Mouse (Mus musculus): ENCODE data around the gene P2ry14. TPM values are rescaled to one million over a fixed set of nuclear protein-coding genes. Genes with fewer than 3 reads are reported as not detected.

The P2ry14 gene
- polyA plus RNA-seq (2015; fragmentation: Nextera tagmentation; extraction: Ambion mirVana), result 8.8 and 8.9 TPM in 2 replicates

DNA sequence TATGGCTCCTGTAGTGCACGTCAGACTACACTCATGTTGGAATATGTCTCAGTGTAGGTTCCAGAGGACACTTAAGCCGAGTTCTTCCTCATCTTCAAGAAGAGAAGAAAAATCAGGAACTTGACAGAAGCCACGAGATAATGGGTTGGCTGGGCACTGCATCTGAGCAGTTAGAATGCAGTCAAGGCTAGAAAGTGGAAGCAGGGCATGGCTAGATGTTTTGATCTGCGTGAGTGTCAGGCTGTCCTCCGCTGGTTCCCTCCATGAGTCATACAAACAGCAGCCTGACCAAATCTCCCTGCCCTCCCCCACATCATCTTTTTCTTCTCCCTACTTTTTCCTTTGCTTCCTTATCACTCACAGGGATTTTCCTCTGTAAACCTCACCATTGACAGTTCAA is at the start of gene P2ry14:
Gene P2ry14 (minus strand): TSS at position 195 of the 400 bp plus-strand sequence.
- no peak for ATAC-seq (replicated peaks; ENCODE audit: low FRiP score, low read depth)
- no peak for DNase-seq (ENCODE audit: low spot score)
- 75% methylated on average over 5 of the region's 5 CpGs for WGBS

DNA sequence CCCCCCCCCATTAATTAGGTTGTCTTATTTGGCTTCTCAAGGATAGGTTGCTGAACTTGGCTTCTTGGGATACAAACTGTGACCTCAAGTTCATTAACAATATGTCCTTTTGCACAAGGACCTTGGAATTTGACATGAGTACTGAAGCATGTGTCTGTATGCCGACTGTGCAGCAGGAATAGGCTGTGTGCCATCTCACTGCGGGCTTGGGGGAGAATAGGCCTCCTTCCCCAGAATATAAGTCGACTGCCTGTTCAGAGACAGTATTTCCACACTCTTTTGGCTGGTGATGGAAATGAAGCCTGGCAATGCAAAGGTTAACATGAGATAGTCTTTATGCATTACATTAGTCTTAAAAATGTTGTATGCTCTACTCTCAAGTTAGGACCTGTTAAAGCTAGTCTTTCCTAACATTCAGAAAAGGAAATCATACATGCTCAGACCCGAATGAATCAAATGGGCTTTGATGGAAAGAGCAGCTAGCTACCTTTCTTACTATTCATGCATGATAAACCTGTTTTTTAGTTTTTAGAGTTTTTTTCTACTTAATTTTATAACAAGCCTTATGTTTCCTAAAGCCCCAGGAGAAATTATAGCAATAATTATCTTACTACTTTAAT is 44.0 kb upstream of the P2ry14 start:
- no peak overlapping the region for H3K9ac ChIP-seq (ENCODE audit: low read depth, low read length)
- no peaks in the 10 kb centered on the region for H3K36me3 ChIP-seq (ENCODE audit: insufficient read depth, low read length)
- H3K4me1 ChIP-seq (replicated peaks; ENCODE audit: insufficient read depth, low read length), result no peaks in the 10 kb centered on the region
- H3K27ac ChIP-seq, result no peak overlapping the region
- ATAC-seq (replicated peaks; ENCODE audit: low FRiP score, low read depth), result no peak
- no peaks in the 10 kb centered on the region for H3K27me3 ChIP-seq (ENCODE audit: insufficient read depth, low read length)
- H3K4me3 ChIP-seq (replicated peaks; ENCODE audit: low read depth, low read length), result no peak overlapping the region
- no peak overlapping the region for H3K4me2 ChIP-seq (ENCODE audit: low read length)
- no peak for DNase-seq (ENCODE audit: low spot score)
- H3K9me3 ChIP-seq (replicated peaks; ENCODE audit: low read length), result no peaks in the 10 kb centered on the region
- WGBS, result 75% methylated on average over 4 of the region's 4 CpGs
- no peak for TF ChIP-seq CTCF (IDR thresholded peaks at IDR 0.05; ENCODE audit: low read depth)

More for the DNA sequence above, at the start of gene P2ry14:
- no peaks in the 10 kb centered on the region for H3K9me3 ChIP-seq (replicated peaks; ENCODE audit: low read length)
- no peaks in the 10 kb centered on the region for H3K27me3 ChIP-seq (ENCODE audit: insufficient read depth, low read length)
- no peaks in the 10 kb centered on the region for H3K36me3 ChIP-seq (ENCODE audit: insufficient read depth, low read length)
- no peak within 1 kb of the TSS for H3K4me2 ChIP-seq (ENCODE audit: low read length)
- H3K4me1 ChIP-seq (replicated peaks; ENCODE audit: insufficient read depth, low read length), result no peaks in the 10 kb centered on the region
- H3K27ac ChIP-seq, result no peak within 1 kb of the TSS
- TF ChIP-seq CTCF (IDR thresholded peaks at IDR 0.05; ENCODE audit: low read depth), result no peak
- no peak within 1 kb of the TSS for H3K4me3 ChIP-seq (replicated peaks; ENCODE audit: low read depth, low read length)
- no peak within 1 kb of the TSS for H3K9ac ChIP-seq (ENCODE audit: low read depth, low read length)

DNA sequence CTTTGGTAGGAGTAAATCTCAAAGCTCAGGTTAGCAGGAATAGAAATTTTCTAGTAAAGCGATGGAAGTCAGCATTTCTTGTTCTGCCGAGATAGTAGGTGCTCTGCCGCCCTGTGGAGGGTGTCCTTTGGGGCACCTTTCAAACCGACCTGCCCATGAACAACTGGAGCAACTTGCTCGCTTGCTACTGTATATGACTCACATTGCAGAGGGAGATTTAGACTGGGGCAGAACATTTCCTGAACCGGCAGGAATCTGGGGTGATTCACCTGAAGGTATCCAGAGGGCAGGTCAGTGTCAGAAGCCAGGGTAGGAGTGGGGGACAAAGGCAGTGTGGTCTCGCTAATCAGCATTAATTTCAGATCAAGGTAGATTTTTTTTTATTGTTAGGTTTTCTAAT is 41.5 kb upstream of the P2ry14 start, which contains the start of gene Gpr87:
Gene Gpr87 (minus strand): TSS at position 167 of the 400 bp plus-strand sequence.
- Histone ChIP-seq H3K9ac (ENCODE audit: low read depth, low read length) (no peak within 1 kb of the TSS), H3K4me3 (replicated peaks; ENCODE audit: low read depth, low read length) (no peak within 1 kb of the TSS), H3K9me3 (replicated peaks; ENCODE audit: low read length) (no peaks in the 10 kb centered on the region), H3K36me3 (ENCODE audit: insufficient read depth, low read length) (no peaks in the 10 kb centered on the region), H3K4me1 (replicated peaks; ENCODE audit: insufficient read depth, low read length) (no peaks in the 10 kb centered on the region), H3K27me3 (ENCODE audit: insufficient read depth, low read length) (no peaks in the 10 kb centered on the region), H3K27ac (no peak within 1 kb of the TSS), H3K4me2 (ENCODE audit: low read length) (no peak within 1 kb of the TSS)
- TF ChIP-seq CTCF (IDR thresholded peaks at IDR 0.05; ENCODE audit: low read depth), result no peak
- WGBS, result 83% methylated on average over 7 of the region's 7 CpGs
- ATAC-seq (replicated peaks; ENCODE audit: low FRiP score, low read depth) (no peak), DNase-seq (ENCODE audit: low spot score) (no peak)

DNA sequence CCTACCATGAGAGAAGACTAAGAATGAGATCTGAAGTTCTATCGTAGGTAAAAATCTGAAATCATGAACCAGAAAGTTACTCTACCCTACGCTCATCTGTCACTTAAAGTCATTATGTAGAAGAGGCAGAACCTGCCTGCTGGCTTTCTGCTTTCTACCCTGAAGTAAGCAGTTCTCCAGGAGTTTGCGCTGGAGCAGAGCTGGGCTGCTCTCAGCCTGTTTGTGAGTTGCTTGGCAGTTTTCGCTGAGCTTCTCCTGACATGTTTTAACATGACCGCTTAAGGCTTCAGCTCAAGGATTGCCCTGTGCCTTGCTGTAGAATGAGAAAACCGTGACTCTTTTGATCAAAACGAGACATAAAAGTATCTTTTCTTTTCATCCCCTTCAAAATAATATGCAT is 40.7 kb upstream of the P2ry14 start:
- no peaks in the 10 kb centered on the region for H3K4me1 ChIP-seq (replicated peaks; ENCODE audit: insufficient read depth, low read length)
- H3K4me3 ChIP-seq (replicated peaks; ENCODE audit: low read depth, low read length), result no peak overlapping the region
- DNase-seq (ENCODE audit: low spot score), result no peak
- H3K36me3 ChIP-seq (ENCODE audit: insufficient read depth, low read length), result no peaks in the 10 kb centered on the region
- no peak overlapping the region for H3K4me2 ChIP-seq (ENCODE audit: low read length)
- no peaks in the 10 kb centered on the region for H3K9me3 ChIP-seq (replicated peaks; ENCODE audit: low read length)
- ATAC-seq (replicated peaks; ENCODE audit: low FRiP score, low read depth), result no peak
- no peaks in the 10 kb centered on the region for H3K27me3 ChIP-seq (ENCODE audit: insufficient read depth, low read length)
- 85% methylated on average over 7 of the region's 7 CpGs for WGBS
- H3K9ac ChIP-seq (ENCODE audit: low read depth, low read length), result no peak overlapping the region
- TF ChIP-seq CTCF (IDR thresholded peaks at IDR 0.05; ENCODE audit: low read depth), result no peak
- H3K27ac ChIP-seq, result no peak overlapping the region

DNA sequence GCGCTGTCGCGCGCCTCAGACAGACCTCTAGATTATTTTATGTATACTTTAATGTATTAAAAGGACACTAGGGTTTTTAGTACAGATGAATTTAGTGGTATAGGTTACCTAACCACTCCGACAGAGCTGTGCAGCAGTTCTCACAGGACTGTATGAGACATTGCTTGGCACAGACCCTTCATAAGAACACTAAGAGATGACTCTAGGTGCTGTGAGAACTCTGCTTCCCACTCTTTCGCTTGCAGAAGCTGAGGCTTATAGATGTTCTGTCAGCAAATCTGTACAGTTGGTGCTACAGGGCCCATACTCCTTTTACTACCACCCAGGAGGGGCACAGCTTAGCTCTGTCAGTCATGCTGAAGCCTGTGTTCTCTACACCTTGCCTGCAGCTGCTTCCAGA is 38.3 kb upstream of the P2ry14 start:
- Histone ChIP-seq H3K4me1 (replicated peaks; ENCODE audit: insufficient read depth, low read length) (no peaks in the 10 kb centered on the region), H3K27ac (no peak overlapping the region), H3K27me3 (ENCODE audit: insufficient read depth, low read length) (no peaks in the 10 kb centered on the region), H3K9ac (ENCODE audit: low read depth, low read length) (no peak overlapping the region), H3K36me3 (ENCODE audit: insufficient read depth, low read length) (no peaks in the 10 kb centered on the region), H3K4me2 (ENCODE audit: low read length) (no peak overlapping the region), H3K4me3 (replicated peaks; ENCODE audit: low read depth, low read length) (no peak overlapping the region), H3K9me3 (replicated peaks; ENCODE audit: low read length) (no peaks in the 10 kb centered on the region)
- WGBS, result 94% methylated on average over 6 of the region's 6 CpGs
- DNase-seq (ENCODE audit: low spot score) (no peak), ATAC-seq (replicated peaks; ENCODE audit: low FRiP score, low read depth) (no peak)
- TF ChIP-seq CTCF (IDR thresholded peaks at IDR 0.05; ENCODE audit: low read depth), result no peak

DNA sequence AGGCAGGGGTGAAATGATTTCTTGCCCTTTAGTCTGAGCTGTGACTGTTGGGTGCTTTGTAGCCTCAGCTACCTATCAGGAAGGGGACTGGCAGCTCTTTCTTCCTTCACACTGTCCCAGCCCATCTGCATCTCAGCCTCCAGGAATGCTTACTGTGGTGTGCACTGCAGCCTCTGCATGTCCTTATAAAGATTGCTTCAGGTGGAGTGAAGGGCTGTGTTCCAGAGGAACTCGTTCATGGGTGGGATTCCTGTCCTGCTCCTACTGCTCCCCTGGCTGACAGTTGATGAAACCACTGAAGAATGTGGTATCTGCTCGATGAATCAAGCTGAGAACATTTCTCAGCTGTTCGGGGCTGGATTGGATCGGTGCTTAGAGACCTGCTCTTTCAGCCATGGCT is 33.9 kb upstream of the P2ry14 start:
- TF ChIP-seq CTCF (IDR thresholded peaks at IDR 0.05; ENCODE audit: low read depth), result no peak
- no peak overlapping the region for H3K27ac ChIP-seq

DNA sequence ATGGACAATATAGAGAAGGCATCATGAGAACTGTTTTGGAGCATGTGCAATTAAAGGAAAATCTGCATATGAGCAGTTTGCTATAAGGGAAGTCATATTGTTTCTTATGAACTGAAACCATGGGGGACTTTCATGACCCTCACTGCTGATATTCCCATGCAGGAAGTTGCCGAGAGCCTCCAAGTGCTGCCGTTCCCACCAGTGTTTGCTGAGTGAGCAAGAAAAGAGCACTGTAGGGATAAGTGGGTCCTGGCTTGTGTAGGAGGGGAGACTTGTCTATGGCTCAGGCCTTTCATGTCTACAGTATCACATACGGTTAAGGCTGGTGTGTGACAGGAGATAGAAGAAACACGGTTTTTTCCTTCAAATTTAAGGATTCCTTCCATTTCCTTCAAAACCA is 32.2 kb upstream of the P2ry14 start:
- H3K36me3 ChIP-seq (ENCODE audit: insufficient read depth, low read length), result no peaks in the 10 kb centered on the region
- ATAC-seq (replicated peaks; ENCODE audit: low FRiP score, low read depth) (no peak), DNase-seq (ENCODE audit: low spot score) (no peak)
- no peak overlapping the region for H3K4me2 ChIP-seq (ENCODE audit: low read length)
- WGBS, result 75% methylated on average over 4 of the region's 4 CpGs
- no peak for TF ChIP-seq CTCF (IDR thresholded peaks at IDR 0.05; ENCODE audit: low read depth)
- H3K27me3 ChIP-seq (ENCODE audit: insufficient read depth, low read length), result no peaks in the 10 kb centered on the region
- no peaks in the 10 kb centered on the region for H3K9me3 ChIP-seq (replicated peaks; ENCODE audit: low read length)
- no peak overlapping the region for H3K9ac ChIP-seq (ENCODE audit: low read depth, low read length)
- H3K4me3 ChIP-seq (replicated peaks; ENCODE audit: low read depth, low read length), result no peak overlapping the region
- H3K4me1 ChIP-seq (replicated peaks; ENCODE audit: insufficient read depth, low read length), result no peaks in the 10 kb centered on the region
- H3K27ac ChIP-seq, result no peak overlapping the region

More for the DNA sequence above, 33.9 kb upstream of the P2ry14 start:
- no peak for ATAC-seq (replicated peaks; ENCODE audit: low FRiP score, low read depth)
- DNase-seq (ENCODE audit: low spot score), result no peak
- no peak overlapping the region for H3K4me2 ChIP-seq (ENCODE audit: low read length)
- H3K36me3 ChIP-seq (ENCODE audit: insufficient read depth, low read length), result no peaks in the 10 kb centered on the region
- H3K4me3 ChIP-seq (replicated peaks; ENCODE audit: low read depth, low read length), result no peak overlapping the region
- no peak overlapping the region for H3K9ac ChIP-seq (ENCODE audit: low read depth, low read length)
- H3K4me1 ChIP-seq (replicated peaks; ENCODE audit: insufficient read depth, low read length), result no peaks in the 10 kb centered on the region
- no peaks in the 10 kb centered on the region for H3K9me3 ChIP-seq (replicated peaks; ENCODE audit: low read length)
- 72% methylated on average over 4 of the region's 4 CpGs for WGBS
- H3K27me3 ChIP-seq (ENCODE audit: insufficient read depth, low read length), result no peaks in the 10 kb centered on the region
